Mouse (Mus musculus) cerebellum, postnatal 25 days (tissue): Measurements from ENCODE around the gene Sfmbt2.
A peak's percentile ranks its signal among the peaks of the same experiment; 100 is the strongest.

Experiments
- DNase-seq, 2 experiments: peaks; one replicate each; pipeline ENCODE4 v3.0.0; 2021; ENCODE audit warnings: mixed read lengths in 2 of 2

Gene Sfmbt2

DNA sequence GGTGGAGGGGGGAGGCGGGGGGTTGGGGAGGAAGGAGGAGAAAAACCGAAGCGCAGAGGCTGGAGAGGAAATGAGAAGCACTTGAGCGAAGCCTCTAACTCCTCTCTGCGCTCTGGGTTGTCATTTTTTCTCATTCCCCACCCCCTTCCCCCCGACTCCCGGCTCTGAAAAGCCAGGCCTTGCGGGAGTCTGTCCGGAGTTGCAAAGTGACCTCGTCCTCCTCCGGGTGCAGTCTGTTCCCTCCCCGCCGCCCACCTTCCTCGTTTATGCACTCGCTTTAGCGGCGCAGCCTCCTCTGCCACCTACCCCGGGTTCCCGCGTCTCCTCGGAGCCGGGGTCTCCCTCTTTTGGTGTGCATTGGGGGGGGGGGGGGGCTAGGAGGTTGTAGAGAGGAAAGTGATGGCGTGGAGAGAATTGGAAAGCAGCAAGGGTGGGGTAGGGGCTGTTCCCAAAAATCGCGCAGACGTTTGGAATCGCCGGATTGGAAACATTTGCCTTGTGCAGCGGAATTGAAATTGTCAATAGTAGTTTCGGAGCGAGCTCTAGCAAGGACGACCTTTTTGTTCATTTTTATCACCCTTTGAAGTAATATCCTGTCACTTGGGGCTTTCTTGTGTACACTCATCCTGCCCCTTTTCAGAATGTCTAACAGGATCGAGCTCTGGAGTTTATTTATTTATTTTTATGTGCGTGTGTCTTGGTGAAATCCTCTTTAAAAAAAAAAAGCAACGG lies 2.6 kb downstream of the Sfmbt2 start:
- DNase-seq = peak; percentile 40 to 41

- peak; percentile 15 to 23 for DNase-seq
These were observed 3.3 kb downstream of the Sfmbt2 start for GRCm38 (mm10) chr2:10373508-10374206.

DNA sequence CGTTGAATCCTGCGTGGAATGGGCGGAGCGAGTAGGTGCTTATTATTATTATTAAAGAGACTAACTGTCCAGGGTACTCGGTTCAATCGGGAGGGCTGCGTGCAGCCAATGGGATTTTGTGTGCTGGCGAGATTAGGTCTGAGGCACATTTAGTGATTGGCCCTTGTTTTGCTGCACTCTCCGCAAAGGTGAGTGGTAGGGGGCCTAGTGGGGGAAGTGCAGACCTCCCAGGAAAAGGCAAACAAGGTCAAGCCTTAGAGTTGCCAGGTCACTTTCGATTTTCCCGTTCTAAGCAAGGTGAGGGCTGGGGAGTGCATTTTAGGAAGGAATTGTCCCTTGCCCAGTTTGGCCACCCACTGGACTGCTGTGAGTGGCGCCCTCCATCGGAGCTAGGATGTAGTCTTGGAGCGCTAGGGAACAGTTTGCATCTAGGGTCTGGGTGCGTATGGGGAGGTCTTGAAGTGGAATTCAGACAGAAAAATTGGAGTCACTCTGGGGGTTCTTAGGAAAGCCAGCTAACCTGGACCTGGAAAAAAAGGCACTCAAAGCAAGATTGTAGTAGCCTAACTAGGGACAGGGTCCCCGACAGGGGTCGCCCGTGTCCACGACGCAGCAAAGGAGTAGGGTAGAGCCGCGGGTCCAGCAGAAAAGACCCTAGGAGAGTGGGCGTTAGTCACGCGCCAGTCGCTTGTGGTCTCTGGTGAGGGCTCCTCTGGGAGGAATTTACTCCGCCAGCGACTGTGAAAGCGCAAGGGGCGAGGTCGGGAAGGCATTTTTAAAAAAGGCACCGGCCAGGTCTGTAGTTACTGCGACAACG lies 4.1 kb downstream of the Sfmbt2 start:
- DNase-seq = peak; percentile 54 to 69

GRCm38 (mm10) chr2:10375024-10375372 lies 4.7 kb downstream of the Sfmbt2 start:
- peak; percentile 61 to 68 for DNase-seq

DNA sequence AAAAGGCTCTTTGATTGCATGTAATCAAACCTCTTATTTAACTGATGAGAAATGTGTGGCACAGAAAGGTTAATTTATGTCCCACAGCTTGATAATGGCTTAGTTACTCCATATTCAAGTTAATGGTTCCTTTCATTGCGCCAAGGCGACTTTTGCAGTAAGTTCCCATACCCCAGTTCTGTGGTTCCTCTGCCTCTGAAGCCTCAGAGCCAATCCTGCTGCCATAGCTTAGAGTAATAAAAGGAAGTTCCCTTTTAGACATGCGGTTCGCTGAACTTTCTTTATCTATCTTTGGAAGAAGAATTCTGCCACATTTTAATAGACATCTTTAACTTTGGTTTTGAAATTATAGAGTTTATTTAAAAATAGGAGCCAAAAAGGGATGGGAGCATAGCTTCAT lies 19.7 kb downstream of the Sfmbt2 start:
- no peak for DNase-seq

GRCm38 (mm10) chr2:10390791-10391190 lies 20.5 kb downstream of the Sfmbt2 start:
- no peak for DNase-seq

DNA sequence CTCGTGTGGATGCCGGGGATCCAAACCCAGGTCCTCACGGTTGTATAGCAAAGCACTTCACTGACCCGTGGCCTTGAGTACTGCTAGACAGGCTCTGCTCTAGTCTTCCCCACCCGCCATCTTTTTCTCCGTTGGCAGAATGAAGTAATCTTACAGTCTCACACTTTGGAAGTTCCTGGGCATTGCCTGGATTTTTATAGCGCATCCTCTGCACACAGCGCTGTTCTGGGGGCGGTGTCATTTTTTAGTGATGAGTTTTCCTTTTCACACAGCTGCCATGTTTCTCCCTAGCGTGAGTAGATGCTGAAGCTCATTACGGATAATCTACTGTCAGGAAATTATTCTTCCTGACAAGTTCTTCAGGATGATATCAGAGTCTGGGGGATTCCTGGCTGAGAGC lies 24.8 kb downstream of the Sfmbt2 start:
- DNase-seq = no peak

- no peak for DNase-seq
These were observed 27.5 kb downstream of the Sfmbt2 start for GRCm38 (mm10) chr2:10397790-10398189.

DNA sequence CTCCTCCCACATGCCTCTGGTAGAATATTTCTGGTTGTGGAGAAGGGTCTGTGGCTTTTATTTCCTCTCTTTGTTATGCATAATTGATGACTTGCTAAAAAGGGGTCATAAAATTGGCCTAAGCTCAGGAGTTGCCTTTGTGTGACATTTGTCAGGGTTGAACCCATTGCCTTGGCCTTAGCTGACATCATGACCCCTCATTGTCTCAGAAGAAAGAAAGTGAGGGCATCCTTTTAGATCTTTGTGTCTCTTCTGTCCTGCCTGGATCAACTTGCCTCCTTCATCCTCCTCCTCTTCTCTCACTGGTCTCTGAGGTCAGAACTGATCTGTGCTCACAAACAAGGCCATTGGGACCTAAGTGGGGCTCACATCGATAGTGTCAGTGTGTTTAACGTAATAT lies 35.8 kb downstream of the Sfmbt2 start:
- DNase-seq = no peak

- DNase-seq = no peak
These were observed 39.1 kb downstream of the Sfmbt2 start for GRCm38 (mm10) chr2:10409422-10409821.

GRCm38 (mm10) chr2:10410069-10410468 lies 39.8 kb downstream of the Sfmbt2 start:
- DNase-seq = no peak

- DNase-seq = no peak
These were observed 50.7 kb downstream of the Sfmbt2 start for GRCm38 (mm10) chr2:10420944-10421420.

- DNase-seq = no peak
These were observed 67.0 kb downstream of the Sfmbt2 start for GRCm38 (mm10) chr2:10437290-10437689.

DNA sequence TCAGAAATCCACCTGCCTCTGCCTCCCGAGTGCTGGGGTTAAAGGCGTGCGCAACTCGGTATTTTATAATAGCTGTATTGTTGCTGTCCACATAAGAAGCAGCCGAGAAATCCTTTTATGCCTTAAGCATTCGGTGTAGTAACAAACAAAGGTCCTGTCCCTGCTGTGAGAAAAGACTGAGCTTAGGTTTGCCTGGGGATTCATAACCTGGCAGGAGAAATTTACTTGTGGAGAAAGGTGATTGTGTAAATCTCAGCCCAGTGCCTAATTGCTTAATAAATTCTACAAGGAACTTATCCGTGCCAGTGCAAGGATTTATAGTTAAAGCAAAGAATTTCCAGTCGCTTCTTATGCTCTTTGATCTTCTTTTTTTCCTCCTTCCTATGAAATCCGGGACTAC lies 71.5 kb downstream of the Sfmbt2 start:
- no peak for DNase-seq

- no peak for DNase-seq
These were observed 83.3 kb downstream of the Sfmbt2 start for GRCm38 (mm10) chr2:10453577-10453976.

GRCm38 (mm10) chr2:10458309-10458708 lies 88.0 kb downstream of the Sfmbt2 start:
- DNase-seq = no peak

GRCm38 (mm10) chr2:10516516-10516915 lies 146.2 kb downstream of the Sfmbt2 start:
- DNase-seq = no peak

GRCm38 (mm10) chr2:10521719-10522415 lies 151.6 kb downstream of the Sfmbt2 start:
- no peak for DNase-seq

- no peak for DNase-seq
These were observed 155.3 kb downstream of the Sfmbt2 start for GRCm38 (mm10) chr2:10525622-10526021.

DNA sequence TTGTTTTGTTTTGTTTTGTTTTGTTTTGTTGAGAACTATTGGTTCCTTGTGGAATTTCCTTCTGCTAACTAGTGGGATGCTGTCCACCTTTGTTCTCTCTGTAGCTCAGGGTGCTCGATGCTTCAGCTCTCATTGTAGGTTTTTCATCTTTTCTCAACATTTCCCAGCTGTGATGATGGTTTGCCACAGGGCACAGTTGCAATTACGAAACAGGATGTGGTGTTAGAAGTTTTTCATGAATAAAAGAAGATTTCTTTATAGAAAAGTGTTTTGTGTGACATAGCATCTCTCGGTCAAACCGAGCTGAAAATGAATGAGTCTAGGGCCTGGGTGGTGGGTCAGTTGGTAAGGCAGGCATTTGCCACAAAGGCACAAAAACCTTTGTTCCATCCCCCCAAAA lies 171.5 kb downstream of the Sfmbt2 start:
- DNase-seq = no peak

DNA sequence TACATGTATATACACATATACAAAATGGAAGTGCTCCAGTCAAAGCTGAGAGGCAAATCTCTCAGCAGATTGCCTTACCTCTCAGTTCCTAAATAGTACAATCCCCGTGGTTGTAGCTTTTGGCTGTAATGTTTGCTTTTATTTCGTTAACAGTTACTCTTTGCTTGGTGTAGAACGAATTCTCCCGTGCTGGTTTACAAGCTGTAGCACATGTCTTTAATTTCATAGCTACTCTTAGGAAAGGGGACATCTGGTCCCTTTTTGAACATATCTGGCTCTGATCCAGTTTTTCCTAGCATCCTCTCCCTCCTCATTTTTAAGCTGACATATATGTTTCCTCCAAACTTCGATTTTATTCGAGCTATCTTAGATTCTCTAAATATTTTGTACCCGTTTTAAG lies 172.1 kb downstream of the Sfmbt2 start:
- DNase-seq = no peak

- peak; percentile 51 to 66 for DNase-seq
These were observed 188.5 kb downstream of the Sfmbt2 start for GRCm38 (mm10) chr2:10558816-10559215.

- DNase-seq = no peak
These were observed 195.2 kb downstream of the Sfmbt2 start for GRCm38 (mm10) chr2:10565491-10565890.
